21 mouse cellular contexts compared by ENCODE assay signal in genomic region chr4:100058631-100059030, GRCm38 (mm10). TPM values are rescaled to one million over a fixed set of nuclear protein-coding genes. Genes with fewer than 3 reads are reported as not detected.
A peak's percentile ranks its signal among the peaks of the same experiment; 100 is the strongest.
DNase-seq lines count a peak whose midpoint lies in the region; ATAC-seq lines count a peak whose summit lies in the region.
"Had no signal": no experiment of that assay in that cellular context is flagged by ENCODE, and none has a peak within 500 bp of the region (broad histone marks: within the 10 kb centered on the region; RNA-seq: fewer than 3 reads in every experiment).

No protein-coding gene starts in this region.

- H3K9ac ChIP-seq in intestine, embryonic 14.5 days (ENCODE audit: low read length): no peak overlapping the region
- no peak overlapping the region for H3K9ac ChIP-seq in intestine, embryonic 16.5 days (ENCODE audit: low read depth, low read length)
- H3K9ac ChIP-seq in midbrain, embryonic 11.5 days (ENCODE audit: low read length): no peak overlapping the region
- H3K9ac ChIP-seq: embryonic facial prominence, embryonic 12.5 days; forebrain, embryonic 13.5 days; forebrain, embryonic 15.5 days had no signal

- no peaks in the 10 kb centered on the region for H3K36me3 ChIP-seq in intestine, embryonic 14.5 days (ENCODE audit: control insufficient read depth, insufficient read depth, low read length)
- no peaks in the 10 kb centered on the region for H3K36me3 ChIP-seq in intestine, embryonic 16.5 days (ENCODE audit: control insufficient read depth, insufficient read depth, low read length)
- no peaks in the 10 kb centered on the region for H3K36me3 ChIP-seq in midbrain, embryonic 11.5 days (ENCODE audit: control insufficient read depth, insufficient read depth, low read length)
- no peaks in the 10 kb centered on the region for H3K36me3 ChIP-seq in midbrain, embryonic 10.5 days
- H3K36me3 ChIP-seq in limb, embryonic 10.5 days: no peaks in the 10 kb centered on the region
- H3K36me3 ChIP-seq: embryonic facial prominence, embryonic 12.5 days; forebrain, embryonic 15.5 days had no signal

- WGBS in intestine, embryonic 14.5 days: 97% methylated on average over 5 of the region's 5 CpGs
- WGBS in intestine, embryonic 16.5 days: 91% methylated on average over 5 of the region's 5 CpGs
- WGBS in midbrain, embryonic 11.5 days: 88% methylated on average over 5 of the region's 5 CpGs
- 97% methylated on average over 5 of the region's 5 CpGs for WGBS in midbrain, embryonic 10.5 days
- WGBS in limb, embryonic 10.5 days: 95% methylated on average over 5 of the region's 5 CpGs

- DNase-seq in heart, adult 11 months: peak; percentile 82
- no peak for DNase-seq in heart, adult 9 months (ENCODE audit: low spot score in 2 of 2)
- peak; percentile 21 for DNase-seq in intestine, embryonic 14.5 days (ENCODE audit: low spot score)
- DNase-seq in midbrain, embryonic 11.5 days (ENCODE audit: low spot score, missing footprints): peak; percentile 74
- DNase-seq in midbrain, embryonic 10.5 days (ENCODE audit: low spot score): no peak
- DNase-seq in limb, embryonic 10.5 days (ENCODE audit: low spot score): peak; percentile 19
- no peak for DNase-seq in right cerebral cortex, postnatal 14 days
- DNase-seq: adrenal gland, adult 2 months; adrenal gland, postnatal 10 days; adrenal gland, postnatal 25 days; cerebellum, adult 11 months; cerebellum, adult 18-20 months; cerebellum, adult 8-10 months; cerebellum, adult 9-11 months; cerebellum, postnatal 14 days; cerebellum, postnatal 36 days; embryo, embryonic 11 days had no signal

- H3K4me2 ChIP-seq in intestine, embryonic 14.5 days (ENCODE audit: low read length): no peak overlapping the region
- no peak overlapping the region for H3K4me2 ChIP-seq in intestine, embryonic 16.5 days (ENCODE audit: low read depth, low read length)
- H3K4me2 ChIP-seq in midbrain, embryonic 11.5 days: no peak overlapping the region
- H3K4me2 ChIP-seq: embryonic facial prominence, embryonic 12.5 days; forebrain, embryonic 13.5 days; forebrain, embryonic 15.5 days had no signal

- ATAC-seq in intestine, embryonic 14.5 days (replicated peaks; ENCODE audit: low FRiP score, low TSS enrichment, low read depth): no peak
- no peak for ATAC-seq in intestine, embryonic 16.5 days
- no peak for ATAC-seq in midbrain, embryonic 11.5 days (ENCODE audit: low FRiP score)
- ATAC-seq: forebrain, embryonic 13.5 days; forebrain, embryonic 15.5 days had no signal

- H3K27me3 ChIP-seq in intestine, embryonic 14.5 days (replicated peaks; ENCODE audit: control insufficient read depth, insufficient read depth, low read length): no peaks in the 10 kb centered on the region
- no peaks in the 10 kb centered on the region for H3K27me3 ChIP-seq in intestine, embryonic 16.5 days (replicated peaks; ENCODE audit: control insufficient read depth, insufficient read depth, low read length)
- H3K27me3 ChIP-seq in midbrain, embryonic 11.5 days (ENCODE audit: control insufficient read depth, insufficient read depth, low read length): no peaks in the 10 kb centered on the region; the same call in 1 of the 2 replicates
- peaks cover 41% of the 10 kb centered on the region for H3K27me3 ChIP-seq in midbrain, embryonic 10.5 days (ENCODE audit: low read depth, poor library complexity, severe bottlenecking)
- no peaks in the 10 kb centered on the region for H3K27me3 ChIP-seq in limb, embryonic 10.5 days (ENCODE audit: low read depth, poor library complexity, severe bottlenecking)
- H3K27me3 ChIP-seq: embryonic facial prominence, embryonic 12.5 days; forebrain, embryonic 13.5 days; forebrain, embryonic 15.5 days had no signal

- H3K9me3 ChIP-seq in intestine, embryonic 14.5 days (ENCODE audit: control insufficient read depth, low read length): no peaks in the 10 kb centered on the region
- H3K9me3 ChIP-seq in intestine, embryonic 16.5 days (ENCODE audit: control insufficient read depth, low read length): no peaks in the 10 kb centered on the region
- H3K9me3 ChIP-seq in midbrain, embryonic 11.5 days (ENCODE audit: control insufficient read depth, low read length): no peaks in the 10 kb centered on the region
- H3K9me3 ChIP-seq in midbrain, embryonic 10.5 days (replicated peaks): no peaks in the 10 kb centered on the region
- no peaks in the 10 kb centered on the region for H3K9me3 ChIP-seq in limb, embryonic 10.5 days (replicated peaks)
- H3K9me3 ChIP-seq: embryonic facial prominence, embryonic 12.5 days; forebrain, embryonic 13.5 days; forebrain, embryonic 15.5 days had no signal

- no peak overlapping the region for H3K27ac ChIP-seq in intestine, embryonic 14.5 days (ENCODE audit: low read depth)
- no peak overlapping the region for H3K27ac ChIP-seq in intestine, embryonic 16.5 days (ENCODE audit: low read length)
- no peak overlapping the region for H3K27ac ChIP-seq in midbrain, embryonic 11.5 days (ENCODE audit: low read depth, low read length)
- H3K27ac ChIP-seq in midbrain, embryonic 10.5 days (replicated peaks): no peak overlapping the region
- H3K27ac ChIP-seq in limb, embryonic 10.5 days: no peak overlapping the region
- H3K27ac ChIP-seq: embryonic facial prominence, embryonic 12.5 days; forebrain, embryonic 13.5 days; forebrain, embryonic 15.5 days had no signal

- no peak overlapping the region for H3K4me3 ChIP-seq in intestine, embryonic 14.5 days (ENCODE audit: low read depth, low read length)
- no peak overlapping the region for H3K4me3 ChIP-seq in intestine, embryonic 16.5 days (ENCODE audit: low read length)
- H3K4me3 ChIP-seq in midbrain, embryonic 11.5 days (ENCODE audit: low read depth, low read length): no peak overlapping the region
- no peak overlapping the region for H3K4me3 ChIP-seq in midbrain, embryonic 10.5 days
- H3K4me3 ChIP-seq in limb, embryonic 10.5 days: no peak overlapping the region
- H3K4me3 ChIP-seq: embryonic facial prominence, embryonic 12.5 days; forebrain, embryonic 13.5 days; forebrain, embryonic 15.5 days had no signal

- peaks cover 6% of the 10 kb centered on the region; the same call in 1 of the 2 replicates for H3K4me1 ChIP-seq in intestine, embryonic 14.5 days (replicated peaks; ENCODE audit: control insufficient read depth, insufficient read depth, low read length)
- no peaks in the 10 kb centered on the region for H3K4me1 ChIP-seq in intestine, embryonic 16.5 days (ENCODE audit: control insufficient read depth, insufficient read depth, low read length)
- H3K4me1 ChIP-seq in midbrain, embryonic 11.5 days (ENCODE audit: control insufficient read depth, insufficient read depth, low read length): no peaks in the 10 kb centered on the region
- H3K4me1 ChIP-seq in midbrain, embryonic 10.5 days: peaks cover 12% of the 10 kb centered on the region
- peaks cover 33% of the 10 kb centered on the region for H3K4me1 ChIP-seq in limb, embryonic 10.5 days
- H3K4me1 ChIP-seq: forebrain, embryonic 13.5 days had no signal

RNA-seq across cellular contexts. Expression of gene Ror1, which starts 37.0 kb away (rescaled TPM):
- 11.4 and 12.1 TPM in 2 replicates for polyA plus RNA-seq in intestine, embryonic 14.5 days (2014; fragmentation: Nextera tagmentation; extraction: Ambion mirVana)
- 4.0 and 4.3 TPM in 2 replicates for polyA plus RNA-seq in intestine, embryonic 16.5 days (2015; fragmentation: Nextera tagmentation; extraction: Ambion mirVana)
- 4.8 TPM in 2 replicates for polyA plus RNA-seq in midbrain, embryonic 11.5 days (2014; fragmentation: Nextera tagmentation; extraction: Ambion mirVana)
- 5.0 and 5.9 TPM in 2 replicates for polyA plus RNA-seq in midbrain, embryonic 10.5 days (2016; fragmentation: Nextera tagmentation; extraction: Ambion mirVana)
- polyA plus RNA-seq in limb, embryonic 10.5 days (2016; fragmentation: Nextera tagmentation; extraction: Ambion mirVana): 10.6 and 14.0 TPM in 2 replicates

Comparison
In these comparisons a context has a peak if more than half of its experiments do, and no peak if none do; other contexts are left out.
1. DNase-seq: peak in heart, adult 11 months (single experiment), intestine, embryonic 14.5 days (single experiment), midbrain, embryonic 11.5 days (single experiment) and limb, embryonic 10.5 days (single experiment); none in heart, adult 9 months (0 of 2), midbrain, embryonic 10.5 days (single experiment) and right cerebral cortex, postnatal 14 days (single experiment).